Mouse (Mus musculus) embryo, embryonic 9.5 days (tissue): Measurements from ENCODE around the gene Dlx6.

Experiments
- DNase-seq: peaks from one replicate; pipeline ENCODE4 v3.0.0-alpha.2; 2017; ENCODE audit errors: extremely low spot score

Dlx6 gene

GRCm38 (mm10) chr6:6863160-6863870 lies at the start of gene Dlx6:
TSS of gene Dlx6 (plus strand) at chr6:6863334.
- DNase-seq = peak; percentile 79

GRCm38 (mm10) chr6:6816821-6817220 lies 46.3 kb upstream of the Dlx6 start:
- DNase-seq = no peak

- peak; percentile 10 for DNase-seq
These were observed 44.9 kb upstream of the Dlx6 start for GRCm38 (mm10) chr6:6818036-6818788.

GRCm38 (mm10) chr6:6819134-6819533 lies 44.0 kb upstream of the Dlx6 start:
- peak; percentile 18 for DNase-seq

- DNase-seq = no peak
These were observed 37.8 kb upstream of the Dlx6 start for GRCm38 (mm10) chr6:6825313-6825712.

- DNase-seq = no peak
These were observed 36.3 kb upstream of the Dlx6 start for GRCm38 (mm10) chr6:6826861-6827260.

- no peak for DNase-seq
These were observed 32.7 kb upstream of the Dlx6 start for GRCm38 (mm10) chr6:6830446-6830845.

- no peak for DNase-seq
These were observed 29.8 kb upstream of the Dlx6 start for GRCm38 (mm10) chr6:6833301-6833700.

- DNase-seq = no peak
These were observed 14.6 kb upstream of the Dlx6 start for GRCm38 (mm10) chr6:6848541-6848940.

- peak; percentile 12 for DNase-seq
These were observed 13.4 kb upstream of the Dlx6 start for GRCm38 (mm10) chr6:6849744-6850143.

- peak; percentile 48 for DNase-seq
These were observed 12.6 kb upstream of the Dlx6 start for GRCm38 (mm10) chr6:6850324-6851060.

GRCm38 (mm10) chr6:6851166-6851565 lies 12.0 kb upstream of the Dlx6 start:
- DNase-seq = peak; percentile 7

GRCm38 (mm10) chr6:6852944-6853343 lies 10.2 kb upstream of the Dlx6 start:
- no peak for DNase-seq

- peak; percentile 31 for DNase-seq
These were observed 9.0 kb upstream of the Dlx6 start for GRCm38 (mm10) chr6:6854176-6854575.

GRCm38 (mm10) chr6:6854902-6855745 lies 8.0 kb upstream of the Dlx6 start:
- peak; percentile 29 for DNase-seq

- DNase-seq = no peak
These were observed 7.4 kb upstream of the Dlx6 start for GRCm38 (mm10) chr6:6855746-6856185.

- DNase-seq = no peak
These were observed 6.8 kb upstream of the Dlx6 start for GRCm38 (mm10) chr6:6856316-6856715.

GRCm38 (mm10) chr6:6856881-6857280 lies 6.3 kb upstream of the Dlx6 start:
- peak; percentile 10 for DNase-seq

- peak; percentile 37 for DNase-seq
These were observed 5.4 kb upstream of the Dlx6 start for GRCm38 (mm10) chr6:6857766-6858165.

- DNase-seq = peak; percentile 17
These were observed 4.6 kb upstream of the Dlx6 start for GRCm38 (mm10) chr6:6858571-6858970.
